Mouse (Mus musculus) MEL (cell line): Measurements from ENCODE around the gene Sfrp5.

Source experiments
- CTCF ChIP-seq, 3 experiments: IDR thresholded peaks in 2 of 3; conservative IDR thresholded peaks in 1 of 3; 2 replicates each; pipeline ENCODE4 v1.5.1; 2011 to 2012; ENCODE audit warnings: low read length in 3 of 3, low read depth in 2 of 3, mild to moderate bottlenecking in 2 of 3, improper control_type of control experiment in 1 of 3, inconsistent platforms in 1 of 3, mixed read lengths in 1 of 3, moderate library complexity in 1 of 3; ENCODE audit not compliant: control insufficient read depth in 1 of 3, insufficient read depth in 1 of 3, poor library complexity in 1 of 3, severe bottlenecking in 1 of 3
- ELF1 ChIP-seq: IDR thresholded peaks from 2 replicates; pipeline ENCODE4 v1.6.1; 2014; ENCODE audit warnings: low read depth, mild to moderate bottlenecking, inconsistent platforms, low read length, improper control_type of control experiment, moderate library complexity
- EP300 ChIP-seq, 2 experiments: IDR thresholded peaks; 2 replicates each; pipeline ENCODE4 v1.6.1; 2011; ENCODE audit warnings: improper control_type of control experiment in 2 of 2, low read length in 2 of 2, low read depth in 1 of 2, mild to moderate bottlenecking in 1 of 2
- GABPA ChIP-seq: IDR thresholded peaks from 2 replicates; pipeline ENCODE4 v1.6.1; 2012; ENCODE audit warnings: low read depth, mild to moderate bottlenecking, inconsistent platforms, low read length, improper control_type of control experiment, moderate library complexity
- HCFC1 ChIP-seq: IDR thresholded peaks from 2 replicates; pipeline ENCODE4 v1.6.1; 2012; ENCODE audit warnings: low read depth, mild to moderate bottlenecking, inconsistent platforms, low read length, improper control_type of control experiment, moderate library complexity
- KAT2A ChIP-seq: conservative IDR thresholded peaks from 2 replicates; pipeline ENCODE4 v1.6.1; 2012; ENCODE audit warnings: low read depth, low read length, improper control_type of control experiment, inconsistent platforms
- MAFK ChIP-seq: IDR thresholded peaks from 2 replicates; pipeline ENCODE4 v1.6.1; 2011; ENCODE audit warnings: low read depth, mild to moderate bottlenecking, low read length, improper control_type of control experiment, borderline replicate concordance
- MAZ ChIP-seq: IDR thresholded peaks from 2 replicates; pipeline ENCODE4 v1.6.1; 2012; ENCODE audit warnings: low read depth, mild to moderate bottlenecking, inconsistent platforms, low read length, improper control_type of control experiment
- MYB ChIP-seq: IDR thresholded peaks from 2 replicates; pipeline ENCODE4 v1.6.1; 2011; ENCODE audit warnings: mild to moderate bottlenecking, low read depth, low read length, improper control_type of control experiment
- NELFE ChIP-seq: IDR thresholded peaks from 2 replicates; pipeline ENCODE4 v1.6.1; 2011; ENCODE audit warnings: low read depth, low read length, improper control_type of control experiment
- POLR2A ChIP-seq, 2 experiments: IDR thresholded peaks; 2 replicates each; pipeline ENCODE4 v1.6.1; 2011 to 2012; ENCODE audit warnings: low read length in 2 of 2, mild to moderate bottlenecking in 2 of 2, control low read depth in 1 of 2, improper control_type of control experiment in 1 of 2, low read depth in 1 of 2, moderate library complexity in 1 of 2; ENCODE audit not compliant: control insufficient read depth in 1 of 2, insufficient read depth in 1 of 2, poor library complexity in 1 of 2
- RAD21 ChIP-seq: IDR thresholded peaks from 2 replicates; pipeline ENCODE4 v1.6.1; 2011; ENCODE audit warnings: mild to moderate bottlenecking, low read depth, low read length, improper control_type of control experiment
- ZMIZ1 ChIP-seq: IDR thresholded peaks from 2 replicates; pipeline ENCODE4 v1.6.1; 2012; ENCODE audit warnings: low read depth, mild to moderate bottlenecking, inconsistent platforms, low read length, improper control_type of control experiment, moderate library complexity

- no peak for TF ChIP-seq MAZ
- no peak for TF ChIP-seq ELF1
- TF ChIP-seq CTCF (IDR thresholded peaks at IDR 0.05 in 2 of 3, conservative IDR thresholded peaks at IDR 0.05 in 1 of 3; ENCODE audit: control insufficient read depth in 1 of 3, insufficient read depth in 1 of 3, low read depth in 2 of 3, low read length in 3 of 3, poor library complexity in 1 of 3, severe bottlenecking in 1 of 3) = no peak
- TF ChIP-seq MYB = no peak
- TF ChIP-seq HCFC1 = no peak
- no peak for TF ChIP-seq RAD21
- TF ChIP-seq POLR2A (IDR thresholded peaks at IDR 0.05; ENCODE audit: control insufficient read depth in 1 of 2, insufficient read depth in 1 of 2, low read depth in 1 of 2, low read length in 2 of 2, poor library complexity in 1 of 2) = no peak
- no peak for TF ChIP-seq MAFK
- TF ChIP-seq ZMIZ1 = no peak
- TF ChIP-seq KAT2A = no peak
- TF ChIP-seq GABPA = no peak
- TF ChIP-seq NELFE = no peak
- peak; percentile 26 to 30; a peak in 1 of 4 replicates for TF ChIP-seq EP300 (IDR thresholded peaks at IDR 0.05; ENCODE audit: low read depth in 1 of 2, low read length in 2 of 2)
Observed at GRCm38 (mm10) chr19:42237602-42238340, 35.7 kb upstream of the Sfrp5 start.
